In the genomic region with DNA sequence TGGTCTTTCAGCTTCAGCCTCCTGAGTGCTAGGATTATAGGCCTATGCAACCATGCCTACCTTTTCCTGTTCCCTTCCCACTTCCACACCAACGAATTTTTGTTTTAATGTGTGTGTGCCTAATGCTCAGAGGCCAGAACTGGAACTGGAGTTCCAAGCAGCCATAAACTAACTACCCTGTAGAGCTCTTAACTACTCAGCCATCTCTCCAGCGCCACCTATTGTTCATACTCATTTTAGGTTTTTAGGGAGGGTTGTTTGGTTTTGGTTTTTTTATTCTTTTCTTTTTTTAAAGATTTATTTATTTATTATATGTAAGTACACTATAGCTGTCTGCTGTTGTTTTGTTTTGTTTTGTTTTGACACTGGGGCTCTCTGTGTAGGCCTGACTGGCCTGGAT, we compare ENCODE assay signal across 10 mouse cellular contexts. TPM values are rescaled to one million over a fixed set of nuclear protein-coding genes. Genes with fewer than 3 reads are reported as not detected.
A peak's percentile ranks its signal among the peaks of the same experiment; 100 is the strongest.
DNase-seq lines count a peak whose midpoint lies in the region; ATAC-seq and TF ChIP-seq lines count a peak whose summit lies in the region.
"Had no signal": no experiment of that assay in that cellular context is flagged by ENCODE, and none has a peak within 500 bp of the region (broad histone marks: within the 10 kb centered on the region; RNA-seq: fewer than 3 reads in every experiment).

No protein-coding gene starts in this region.

- TF ChIP-seq CTCF in intestine, postnatal 0 days (IDR thresholded peaks at IDR 0.05; ENCODE audit: low read depth): peak; percentile 78
- TF ChIP-seq CTCF in lung, embryonic 14.5 days (IDR thresholded peaks at IDR 0.05; ENCODE audit: low read depth): peak; percentile 41

- H3K27me3 ChIP-seq in intestine, postnatal 0 days (replicated peaks; ENCODE audit: control insufficient read depth, insufficient read depth, low read length): no peaks in the 10 kb centered on the region
- 0 out of 2 replicates have a peak, but pooled peaks cover 3% of the 10 kb centered on the region for H3K27me3 ChIP-seq in intestine, embryonic 15.5 days (replicated peaks)
- no peaks in the 10 kb centered on the region for H3K27me3 ChIP-seq in lung, embryonic 14.5 days (ENCODE audit: insufficient read depth, low read length)
- H3K27me3 ChIP-seq: hindbrain, embryonic 13.5 days had no signal

- H3K9me3 ChIP-seq in intestine, postnatal 0 days (ENCODE audit: control insufficient read depth): no peaks in the 10 kb centered on the region
- H3K9me3 ChIP-seq in intestine, embryonic 15.5 days: no peaks in the 10 kb centered on the region
- no peaks in the 10 kb centered on the region for H3K9me3 ChIP-seq in lung, embryonic 14.5 days (ENCODE audit: low read depth, low read length)
- H3K9me3 ChIP-seq: hindbrain, embryonic 13.5 days had no signal

- peak; percentile 38; the same call in 1 of the 2 replicates for ATAC-seq in intestine, postnatal 0 days
- ATAC-seq in intestine, embryonic 15.5 days: no peak
- no peak for ATAC-seq in lung, embryonic 14.5 days (ENCODE audit: insufficient read depth)

- no peak overlapping the region for H3K9ac ChIP-seq in intestine, postnatal 0 days (ENCODE audit: low read depth, low read length)
- H3K9ac ChIP-seq in intestine, embryonic 15.5 days: no peak overlapping the region
- H3K9ac ChIP-seq in lung, embryonic 14.5 days: no peak overlapping the region
- H3K9ac ChIP-seq: hindbrain, embryonic 13.5 days had no signal

- H3K36me3 ChIP-seq in intestine, postnatal 0 days (ENCODE audit: control insufficient read depth, insufficient read depth): no peaks in the 10 kb centered on the region
- no peaks in the 10 kb centered on the region for H3K36me3 ChIP-seq in intestine, embryonic 15.5 days
- H3K36me3 ChIP-seq in lung, embryonic 14.5 days (ENCODE audit: insufficient read depth): no peaks in the 10 kb centered on the region
- H3K36me3 ChIP-seq: hindbrain, embryonic 13.5 days had no signal

- no peak overlapping the region for H3K27ac ChIP-seq in intestine, postnatal 0 days (ENCODE audit: low read depth, low read length)
- H3K27ac ChIP-seq in intestine, embryonic 15.5 days: no peak overlapping the region
- no peak overlapping the region for H3K27ac ChIP-seq in lung, embryonic 14.5 days (ENCODE audit: low read depth)
- H3K27ac ChIP-seq: hindbrain, embryonic 13.5 days had no signal

- no peaks in the 10 kb centered on the region for H3K4me1 ChIP-seq in intestine, postnatal 0 days (replicated peaks; ENCODE audit: control insufficient read depth, insufficient read depth, low read length)
- H3K4me1 ChIP-seq in intestine, embryonic 15.5 days (replicated peaks): no peaks in the 10 kb centered on the region
- H3K4me1 ChIP-seq in lung, embryonic 14.5 days (ENCODE audit: insufficient read depth): no peaks in the 10 kb centered on the region
- H3K4me1 ChIP-seq: hindbrain, embryonic 13.5 days had no signal

- H3K4me3 ChIP-seq in intestine, postnatal 0 days (ENCODE audit: low read depth, low read length): no peak overlapping the region
- no peak overlapping the region for H3K4me3 ChIP-seq in intestine, embryonic 15.5 days (replicated peaks)
- H3K4me3 ChIP-seq in lung, embryonic 14.5 days (ENCODE audit: low read depth, low read length): no peak overlapping the region
- H3K4me3 ChIP-seq: hindbrain, embryonic 13.5 days had no signal

- 24% methylated on average over 2 of the region's 2 CpGs for WGBS in intestine, postnatal 0 days
- WGBS in intestine, embryonic 15.5 days: 35% methylated on average over 2 of the region's 2 CpGs
- WGBS in lung, embryonic 14.5 days: 28% methylated on average over 2 of the region's 2 CpGs

- DNase-seq in CD4-positive, CD25-positive, alpha-beta regulatory T cell, adult 2 months (ENCODE audit: low read depth, low spot score): peak; percentile 73
- DNase-seq in MN1 (ENCODE audit: low spot score): peak; percentile 57
- peak; percentile 68 for DNase-seq in lung, embryonic 14.5 days
- DNase-seq in urinary bladder, postnatal 25 days (ENCODE audit: low spot score): no peak
- no peak for DNase-seq in spleen, adult 12 weeks (ENCODE audit: low spot score)
- DNase-seq: cerebellum, postnatal 36 days; right cerebral cortex, postnatal 4 days had no signal

- H3K4me2 ChIP-seq in intestine, postnatal 0 days (replicated peaks; ENCODE audit: low read depth): no peak overlapping the region
- H3K4me2 ChIP-seq in intestine, embryonic 15.5 days (replicated peaks): no peak overlapping the region
- no peak overlapping the region for H3K4me2 ChIP-seq in lung, embryonic 14.5 days
- H3K4me2 ChIP-seq: hindbrain, embryonic 13.5 days had no signal

RNA-seq across cellular contexts. Expression of a gene that starts 8.2 kb away (rescaled TPM):
- 6.6 and 7.8 TPM in 2 replicates for polyA plus RNA-seq in intestine, postnatal 0 days (2015; fragmentation: Nextera tagmentation; extraction: Ambion mirVana)
- polyA plus RNA-seq in intestine, embryonic 15.5 days (2015; fragmentation: Nextera tagmentation; extraction: Ambion mirVana): 0.18 TPM in 1 of 2 replicates, not detected in the other
- not detected in 2 replicates for polyA plus RNA-seq in lung, embryonic 14.5 days (2014; fragmentation: Nextera tagmentation; extraction: Ambion mirVana)
- polyA plus RNA-seq: hindbrain, embryonic 13.5 days had no signal

RNA-seq across cellular contexts. Expression of a gene that starts 9.0 kb away (rescaled TPM):
- polyA plus RNA-seq in intestine, postnatal 0 days (2015; fragmentation: Nextera tagmentation; extraction: Ambion mirVana): 22.5 and 28.2 TPM in 2 replicates
- polyA plus RNA-seq in intestine, embryonic 15.5 days (2015; fragmentation: Nextera tagmentation; extraction: Ambion mirVana): 3.2 and 4.8 TPM in 2 replicates
- 0.14 and 0.18 TPM in 2 replicates for polyA plus RNA-seq in lung, embryonic 14.5 days (2014; fragmentation: Nextera tagmentation; extraction: Ambion mirVana)

RNA-seq across cellular contexts. Expression of a gene that starts 22.2 kb away (rescaled TPM):
- not detected in 2 replicates for polyA plus RNA-seq in intestine, postnatal 0 days (2015; fragmentation: Nextera tagmentation; extraction: Ambion mirVana)
- not detected in 2 replicates for polyA plus RNA-seq in intestine, embryonic 15.5 days (2015; fragmentation: Nextera tagmentation; extraction: Ambion mirVana)
- not detected in 2 replicates for polyA plus RNA-seq in lung, embryonic 14.5 days (2014; fragmentation: Nextera tagmentation; extraction: Ambion mirVana)
- polyA plus RNA-seq: hindbrain, embryonic 13.5 days had no signal

RNA-seq across cellular contexts. Expression of a gene that starts 22.8 kb away (rescaled TPM):
- polyA plus RNA-seq in intestine, postnatal 0 days (2015; fragmentation: Nextera tagmentation; extraction: Ambion mirVana): 45.2 and 53.8 TPM in 2 replicates
- 8.2 and 8.9 TPM in 2 replicates for polyA plus RNA-seq in intestine, embryonic 15.5 days (2015; fragmentation: Nextera tagmentation; extraction: Ambion mirVana)
- 0.11 and 0.42 TPM in 2 replicates for polyA plus RNA-seq in lung, embryonic 14.5 days (2014; fragmentation: Nextera tagmentation; extraction: Ambion mirVana)

RNA-seq across cellular contexts. Expression of a gene that starts 39.5 kb away (rescaled TPM):
- polyA plus RNA-seq in intestine, postnatal 0 days (2015; fragmentation: Nextera tagmentation; extraction: Ambion mirVana): 8.4 and 9.7 TPM in 2 replicates
- polyA plus RNA-seq in intestine, embryonic 15.5 days (2015; fragmentation: Nextera tagmentation; extraction: Ambion mirVana): 2.0 and 2.1 TPM in 2 replicates
- 1.8 and 2.3 TPM in 2 replicates for polyA plus RNA-seq in lung, embryonic 14.5 days (2014; fragmentation: Nextera tagmentation; extraction: Ambion mirVana)

Comparison
In these comparisons a context has a peak if more than half of its experiments do, and no peak if none do; other contexts are left out.
1. DNase-seq: peak in CD4-positive, CD25-positive, alpha-beta regulatory T cell, adult 2 months (single experiment), MN1 (single experiment) and lung, embryonic 14.5 days (single experiment); none in urinary bladder, postnatal 25 days (single experiment) and spleen, adult 12 weeks (single experiment).